Mouse (Mus musculus): ENCODE results near the gene Lfng.

The Lfng gene

DNA sequence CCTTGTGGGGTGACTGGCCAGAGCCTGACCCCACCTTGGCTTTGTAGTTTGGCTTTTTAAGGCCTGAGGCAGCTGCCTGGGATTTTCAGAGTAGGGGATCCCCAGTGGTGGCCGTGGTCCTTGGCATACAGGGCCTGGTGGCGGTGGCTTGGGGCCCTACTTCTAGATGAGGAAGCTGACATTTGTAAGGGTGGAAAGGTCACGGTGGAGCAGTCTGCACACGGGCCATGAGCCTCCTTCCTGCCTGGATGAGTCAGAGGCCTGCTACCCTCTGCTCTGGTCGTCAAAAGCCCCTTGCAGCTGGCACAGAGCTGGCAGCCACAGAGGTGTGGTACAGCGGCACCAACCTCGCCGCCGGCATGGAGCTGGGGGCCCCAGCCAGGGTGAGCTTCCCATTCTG lies 9.6 kb downstream of the Lfng start:
- DNase-seq (ENCODE audit: low spot score) = no peak

DNA sequence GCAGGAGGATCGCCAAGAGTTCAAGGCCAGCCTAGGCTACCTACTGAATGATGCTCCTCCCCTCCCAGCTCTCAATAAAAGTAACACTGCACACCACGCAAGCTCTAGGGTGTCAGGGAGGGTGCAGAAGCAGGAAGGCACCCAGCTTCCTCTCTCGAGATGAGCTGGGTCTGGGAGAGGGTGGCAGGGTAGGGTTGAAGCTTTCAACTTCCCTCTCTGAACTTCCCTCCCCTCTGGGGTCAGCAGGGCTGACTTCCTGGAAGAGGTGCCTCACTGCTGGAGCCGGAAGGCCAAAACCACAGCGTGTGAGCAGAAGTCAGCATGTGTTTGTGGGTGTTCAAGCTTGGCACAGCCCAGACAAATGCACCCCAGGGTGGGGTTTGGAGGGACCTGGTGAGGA lies 10.6 kb downstream of the Lfng start:
- no peak for DNase-seq (ENCODE audit: low spot score)

DNA sequence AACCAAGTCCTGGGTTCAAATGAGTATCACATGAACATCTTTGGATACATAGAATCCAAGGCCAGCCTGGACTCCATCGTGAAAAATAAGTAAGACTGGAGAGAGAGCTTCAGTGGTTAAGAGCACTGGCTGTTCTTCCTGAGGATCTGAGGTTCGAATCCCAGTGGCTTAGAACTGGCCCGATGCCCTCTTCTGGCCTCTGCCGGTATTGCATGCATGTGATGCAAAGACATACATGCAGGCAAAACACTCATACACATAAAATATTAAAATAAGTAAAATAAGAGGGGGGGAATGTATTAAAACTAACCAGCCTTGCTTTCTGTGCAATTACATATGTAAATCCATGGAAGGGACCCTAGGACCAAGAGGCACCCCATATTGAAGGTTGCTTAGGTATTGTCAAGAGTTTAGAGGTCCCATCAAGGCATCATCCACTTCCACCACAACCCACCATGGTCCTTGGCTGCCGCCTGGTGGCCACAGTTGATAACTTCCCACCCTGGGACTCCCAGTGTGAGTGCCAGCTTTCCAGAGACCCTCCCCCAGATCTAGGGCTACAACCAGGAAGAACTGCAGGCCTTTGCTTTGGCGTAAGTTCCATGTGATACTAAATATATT lies 12.1 kb downstream of the Lfng start:
- DNase-seq (ENCODE audit: low spot score) = peak; percentile 83

DNA sequence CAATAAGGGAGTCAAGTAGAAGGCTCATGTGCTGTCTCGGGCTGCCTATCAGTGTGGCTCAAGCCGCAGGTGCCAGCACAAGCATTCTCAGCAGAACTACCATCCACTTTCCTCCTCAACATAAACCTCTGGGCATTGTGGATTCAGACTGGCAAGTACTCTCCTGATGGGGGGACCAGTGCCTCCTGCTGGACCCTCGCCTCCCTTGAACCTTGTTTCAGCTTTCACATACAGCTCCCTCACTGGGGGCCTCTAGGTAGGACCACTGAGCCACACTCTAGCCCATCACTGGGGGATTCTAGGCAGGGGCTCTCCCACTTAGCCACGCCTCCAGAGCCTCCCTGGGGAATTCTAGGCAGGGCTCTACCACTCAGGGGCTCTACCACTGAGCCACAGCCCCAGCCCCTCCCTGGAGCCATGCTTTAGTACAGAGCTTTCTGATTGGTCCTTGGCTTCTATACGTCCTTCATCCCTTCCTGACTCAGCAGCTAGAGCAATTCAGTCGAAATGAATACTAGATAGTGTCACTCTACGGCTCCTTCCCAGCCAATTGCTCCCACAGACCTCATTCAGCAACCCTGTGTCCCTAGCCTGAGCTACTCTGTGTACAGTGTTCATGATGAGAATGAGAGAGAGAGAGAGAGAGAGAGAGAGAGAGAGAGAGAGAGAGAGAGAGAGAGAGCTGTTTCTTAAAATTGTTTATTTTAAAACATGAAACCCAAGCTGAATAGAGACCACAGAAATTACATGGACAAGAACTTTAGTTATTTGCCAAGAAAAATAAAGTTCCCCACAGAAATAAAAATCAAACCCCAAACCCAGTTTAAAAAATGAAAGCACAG lies 13.0 kb downstream of the Lfng start:
- no peak for DNase-seq (ENCODE audit: low spot score)

DNA sequence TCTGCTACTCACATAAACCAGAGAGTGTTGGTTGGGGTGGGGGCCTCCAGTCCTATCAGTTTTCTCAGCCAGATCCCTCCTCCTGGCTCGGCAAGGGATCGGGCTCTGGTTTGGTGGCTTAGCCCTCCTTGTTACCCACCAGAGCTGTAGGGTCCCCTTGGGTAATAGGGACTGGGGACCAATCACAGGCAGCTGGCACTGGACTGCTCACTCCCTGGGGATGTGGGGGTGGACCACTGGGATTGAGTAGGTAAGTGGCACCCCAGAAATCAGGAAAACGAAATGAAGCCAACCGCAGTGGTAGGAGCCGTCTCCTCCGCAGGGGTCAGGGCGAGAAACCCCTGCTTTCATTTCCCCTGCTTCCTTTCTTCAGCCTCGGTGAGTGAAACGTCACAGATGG lies 14.0 kb downstream of the Lfng start:
- no peak for DNase-seq (ENCODE audit: low spot score)

DNA sequence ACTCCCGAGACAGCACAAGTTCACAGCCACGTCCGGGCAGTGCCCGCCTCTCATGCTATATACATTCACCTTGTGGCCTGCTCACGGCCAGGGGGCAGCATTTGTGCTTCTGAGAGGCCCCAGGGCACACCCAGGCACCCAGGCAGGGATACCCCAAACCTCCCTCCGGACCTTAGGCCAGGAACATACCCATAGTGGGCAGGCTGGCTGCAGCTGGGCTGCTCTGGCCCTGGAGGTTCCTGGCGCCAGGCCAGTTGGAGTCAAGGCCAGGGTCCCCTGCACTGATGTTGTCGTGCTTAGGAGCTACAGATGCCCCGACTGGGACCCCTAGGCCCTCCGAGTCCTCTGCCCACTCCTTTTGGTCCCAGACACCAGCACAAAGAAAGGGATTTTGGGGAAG lies 14.4 kb downstream of the Lfng start:
- DNase-seq (ENCODE audit: low spot score) = no peak

DNA sequence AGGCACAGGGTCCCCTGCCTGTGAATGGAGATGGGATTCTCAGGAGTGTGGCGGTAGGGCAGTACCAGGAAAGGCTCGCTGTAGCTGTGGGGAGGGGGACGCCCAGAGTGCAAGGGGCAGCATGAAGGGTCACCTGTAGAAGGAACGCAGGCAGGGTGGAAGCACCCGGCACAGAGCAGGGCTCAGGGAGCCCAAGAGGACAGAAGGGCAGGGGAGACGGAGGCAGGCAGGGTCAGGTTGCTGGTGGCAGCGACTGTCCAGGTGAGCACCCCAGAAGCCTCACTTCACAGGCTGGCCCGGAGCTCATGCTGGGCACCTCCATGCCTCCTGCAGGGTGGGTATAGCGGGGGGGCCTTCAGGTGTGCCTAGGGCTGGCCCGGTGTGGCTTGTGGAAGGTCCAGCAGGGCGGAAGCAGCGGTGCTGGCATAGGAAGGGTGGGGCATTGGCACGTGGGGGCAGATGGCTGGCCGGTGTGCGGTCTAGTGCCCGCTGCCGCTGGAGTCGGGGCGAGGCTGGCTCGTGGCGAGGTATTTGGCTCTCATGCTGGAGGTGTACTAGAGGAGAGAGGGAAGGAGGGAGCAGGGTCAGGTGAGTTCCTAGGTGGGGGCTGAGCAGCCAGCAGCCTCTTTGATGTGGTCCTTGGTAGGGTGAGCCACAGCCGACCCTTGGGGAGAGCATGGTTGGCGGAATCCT lies 16.0 kb downstream of the Lfng start:
- no peak for DNase-seq (ENCODE audit: low spot score)

DNA sequence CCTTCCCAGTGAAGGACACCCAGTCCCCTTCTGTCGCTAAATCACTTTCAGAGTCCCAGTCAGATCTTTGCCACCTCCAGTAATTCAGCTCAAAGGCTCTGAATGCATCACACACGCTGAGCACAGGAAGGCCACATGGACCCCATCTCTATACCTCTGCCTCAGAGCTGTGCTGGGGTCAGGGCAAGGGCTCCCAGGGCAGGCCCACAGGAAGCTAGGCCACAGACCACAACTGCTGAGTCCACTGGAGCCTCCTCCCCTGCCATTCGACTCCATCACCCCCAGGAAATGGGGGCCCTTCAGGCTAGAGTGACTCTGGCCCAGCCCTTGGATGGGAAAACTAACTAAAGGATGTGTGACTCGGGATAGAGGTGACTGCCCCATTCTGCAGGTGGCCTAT lies 16.7 kb downstream of the Lfng start:
- no peak for DNase-seq (ENCODE audit: low spot score)

DNA sequence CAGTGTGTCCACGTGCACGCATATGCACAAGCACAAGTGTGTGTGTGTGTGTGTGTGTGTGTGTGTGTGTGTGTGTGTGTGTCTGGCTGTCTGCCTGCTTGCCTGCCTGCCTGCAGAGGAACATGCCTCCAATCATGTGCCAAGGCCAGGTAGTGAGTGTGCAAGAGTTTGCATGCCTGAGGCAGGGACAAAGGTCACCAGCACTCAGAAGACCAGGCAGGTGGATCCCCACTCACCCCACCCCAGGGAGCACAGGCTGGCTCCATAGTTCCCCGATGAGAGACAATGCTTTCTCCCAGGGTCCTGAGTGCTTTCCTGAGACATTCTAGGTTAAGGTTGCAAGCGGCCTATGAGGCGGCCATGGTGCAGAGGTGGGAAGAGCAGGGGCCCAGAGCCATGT lies 17.1 kb downstream of the Lfng start:
- DNase-seq (ENCODE audit: low spot score) = no peak

DNA sequence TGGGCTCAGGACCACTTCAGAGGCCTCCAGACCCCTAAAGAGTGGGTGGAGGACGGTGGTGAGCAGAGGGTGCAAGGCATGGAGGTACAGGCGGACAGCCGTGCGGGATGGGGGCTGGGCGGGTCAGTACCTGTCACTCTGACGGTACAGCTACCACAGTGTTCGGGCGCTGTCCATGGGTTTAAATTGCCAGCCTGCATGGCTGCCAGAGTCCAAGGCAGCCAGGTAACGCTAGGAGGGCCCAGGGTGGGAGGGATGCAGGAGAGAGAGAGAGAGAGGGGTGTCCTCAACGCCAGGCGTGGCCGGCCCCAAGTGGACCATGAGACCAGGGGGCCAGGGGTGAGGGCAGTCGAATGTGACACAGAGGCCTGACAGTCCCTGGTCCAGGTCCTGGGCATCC lies 17.8 kb downstream of the Lfng start:
- DNase-seq (ENCODE audit: low spot score) = no peak

DNA sequence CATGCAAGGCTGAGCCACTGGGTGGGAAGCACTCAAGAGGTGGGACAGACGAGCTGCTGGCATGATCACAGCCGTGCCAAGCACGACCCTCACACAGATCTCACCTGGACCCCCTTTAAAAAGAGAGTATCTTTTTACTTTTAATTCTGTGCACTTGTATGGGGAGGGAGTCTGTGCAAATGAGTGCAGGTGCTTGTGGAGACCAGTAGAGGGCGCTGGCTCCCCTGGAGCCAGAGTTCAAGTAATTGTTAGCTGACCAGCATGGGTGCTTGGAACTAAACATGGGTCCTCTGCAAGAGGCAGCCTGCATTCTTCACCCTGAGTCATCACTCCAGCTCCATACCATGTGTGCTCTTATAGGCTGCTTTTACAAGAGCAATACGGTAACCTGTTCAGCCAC lies 20.5 kb downstream of the Lfng start:
- no peak for DNase-seq (ENCODE audit: low spot score)

DNA sequence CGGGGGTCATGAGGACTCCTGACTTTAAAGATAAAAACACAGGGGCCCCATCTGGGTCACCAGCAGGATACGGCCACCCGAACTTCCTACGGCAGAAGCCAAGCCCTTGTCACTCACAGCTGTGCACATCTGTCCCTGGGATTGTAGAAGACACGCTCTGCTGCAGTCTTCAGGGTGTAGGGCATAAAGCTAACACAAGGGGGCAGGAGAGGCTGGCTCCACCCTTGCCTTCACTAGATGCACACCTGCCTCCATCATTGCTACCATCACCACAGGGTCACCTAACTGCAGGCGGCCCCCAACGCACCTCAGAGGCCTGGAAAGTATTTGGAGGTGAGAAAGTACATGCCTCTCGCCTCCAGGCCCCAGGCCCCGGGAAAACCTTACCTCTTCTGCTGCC lies 21.9 kb downstream of the Lfng start:
- DNase-seq (ENCODE audit: low spot score) = no peak

DNA sequence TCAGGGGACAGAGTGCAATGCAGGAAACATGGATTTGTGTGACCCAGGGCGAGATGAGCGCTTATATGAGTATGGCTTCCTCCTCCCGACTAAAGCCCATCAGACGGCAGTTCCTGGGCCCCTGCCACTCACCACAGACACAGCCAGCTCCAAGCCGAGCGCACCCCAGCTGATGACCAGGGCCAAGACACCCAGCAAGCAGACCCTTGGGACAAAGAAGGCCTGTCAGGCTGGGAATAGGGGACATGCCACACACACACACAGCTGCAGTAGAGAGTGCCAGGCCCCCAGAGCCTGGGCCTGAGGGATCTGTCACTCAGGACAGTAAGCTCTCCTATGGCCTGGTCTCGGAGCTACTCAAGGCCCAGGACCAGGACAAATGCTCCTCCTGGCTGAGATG lies 26.3 kb downstream of the Lfng start:
- DNase-seq (ENCODE audit: low spot score) = no peak

DNA sequence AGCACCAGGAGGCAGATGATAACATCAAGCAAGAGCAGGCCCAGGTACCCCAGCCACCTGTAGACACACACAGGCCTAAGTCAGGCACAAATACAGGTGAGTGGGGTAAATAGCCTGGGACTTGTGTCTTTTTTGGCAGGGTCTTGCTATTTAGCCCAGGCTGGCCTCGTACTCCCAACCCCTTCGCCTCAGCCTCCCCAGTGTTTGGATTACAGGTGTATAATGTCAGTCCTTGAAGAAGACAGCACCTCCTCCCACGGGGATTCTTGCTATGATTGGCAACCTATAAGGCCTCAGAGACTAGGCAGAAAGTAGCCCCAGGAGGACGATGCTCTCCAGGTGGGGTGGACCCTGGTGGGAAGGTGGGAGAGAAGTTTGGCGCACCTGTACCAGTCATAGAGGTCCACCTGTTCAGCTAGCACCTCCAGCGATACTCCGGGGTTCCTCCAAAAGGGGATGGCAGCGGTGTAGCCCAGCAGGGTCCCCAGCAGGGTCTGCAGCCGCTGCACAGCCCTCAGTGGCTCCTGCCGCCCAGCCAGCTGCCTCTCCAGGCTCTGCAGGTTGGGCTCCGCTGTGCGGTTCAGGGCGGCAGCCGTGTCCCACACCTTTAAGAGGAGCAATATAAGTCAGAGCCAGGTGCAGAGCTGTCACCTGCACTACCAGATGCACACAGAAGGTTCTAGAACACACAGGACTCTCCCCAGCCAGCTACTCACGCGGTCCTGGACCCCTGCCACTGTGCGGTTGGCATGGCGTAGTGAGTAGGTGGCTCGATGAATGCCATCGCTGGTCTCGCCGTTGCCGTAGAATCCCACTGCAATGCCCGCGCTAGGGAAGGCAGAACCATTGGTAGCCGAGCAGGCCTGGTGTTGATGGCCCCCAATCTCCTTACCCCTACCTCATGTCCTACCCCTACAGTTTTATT lies 27.9 kb downstream of the Lfng start:
- no peak for DNase-seq (ENCODE audit: low spot score)

DNA sequence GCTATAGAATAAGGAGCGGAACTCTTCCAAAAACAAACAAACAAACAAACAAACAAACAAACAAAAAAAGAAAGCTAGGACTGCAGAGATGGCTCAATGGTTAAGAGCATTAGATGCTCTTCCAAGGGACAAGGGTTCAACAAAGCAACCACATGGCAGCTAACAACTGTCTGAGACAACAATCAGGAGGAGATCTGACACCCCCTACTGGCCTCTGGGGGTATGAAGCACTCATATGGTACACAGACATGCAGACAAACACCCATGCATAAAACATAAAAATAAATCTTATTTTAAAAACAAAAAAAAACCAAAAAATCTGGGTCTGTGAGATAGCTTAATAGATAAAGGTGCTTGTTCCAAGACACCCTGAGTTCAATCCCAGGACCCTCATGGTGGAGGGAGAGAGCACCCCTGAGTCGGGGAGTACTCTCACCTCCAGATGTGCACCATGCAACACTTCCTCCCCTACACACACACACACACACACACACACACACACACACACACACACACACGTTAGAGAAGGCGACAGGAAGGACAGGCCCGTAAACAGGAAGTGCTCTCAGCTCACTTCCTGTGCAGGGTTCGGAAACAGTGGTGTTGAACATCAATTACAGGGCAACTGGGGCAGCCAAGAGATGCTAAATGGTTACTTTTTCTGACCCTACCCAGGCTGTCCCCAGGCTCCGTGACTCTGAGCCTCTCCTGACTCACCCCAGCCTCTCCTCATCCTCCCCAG lies 29.4 kb downstream of the Lfng start:
- DNase-seq (ENCODE audit: low spot score) = no peak

DNA sequence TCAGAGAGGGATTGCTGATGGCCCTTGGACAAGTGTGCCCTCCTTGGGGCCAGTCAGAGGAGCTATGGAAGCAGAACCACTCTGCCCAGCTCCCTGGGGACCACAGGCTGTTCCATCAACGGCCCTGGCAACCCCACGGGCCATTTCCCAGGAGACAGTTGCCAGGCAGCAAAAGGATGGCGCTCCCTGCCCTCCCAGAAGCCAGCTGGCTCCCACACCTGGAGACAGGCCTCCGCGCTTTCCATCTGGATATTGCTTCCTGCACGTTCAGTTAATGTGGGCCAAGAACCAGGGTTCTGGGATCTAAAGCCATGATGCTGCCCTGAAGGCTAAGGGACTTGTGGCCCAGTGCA lies 29.9 kb downstream of the Lfng start:
- no peak for DNase-seq (ENCODE audit: low spot score)

DNA sequence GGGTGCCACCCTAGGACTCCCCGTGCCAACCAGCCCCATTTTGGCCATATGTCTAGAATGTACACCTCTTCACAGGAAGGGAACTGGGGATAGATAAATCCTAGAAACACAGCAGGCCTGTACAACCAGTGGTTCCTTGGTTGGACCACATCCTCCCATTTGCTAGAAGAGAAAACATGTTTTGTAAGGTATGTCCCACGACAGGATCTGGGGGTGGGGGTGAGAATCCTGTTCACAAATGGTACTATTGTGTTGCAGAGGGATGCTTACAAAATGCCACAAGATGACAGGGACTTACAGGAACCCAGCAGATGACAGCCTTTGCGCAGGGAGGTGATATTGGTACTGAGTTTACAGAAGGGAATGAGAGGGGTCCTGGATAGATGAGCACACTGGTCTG lies 30.9 kb downstream of the Lfng start:
- no peak for DNase-seq (ENCODE audit: low spot score)

DNA sequence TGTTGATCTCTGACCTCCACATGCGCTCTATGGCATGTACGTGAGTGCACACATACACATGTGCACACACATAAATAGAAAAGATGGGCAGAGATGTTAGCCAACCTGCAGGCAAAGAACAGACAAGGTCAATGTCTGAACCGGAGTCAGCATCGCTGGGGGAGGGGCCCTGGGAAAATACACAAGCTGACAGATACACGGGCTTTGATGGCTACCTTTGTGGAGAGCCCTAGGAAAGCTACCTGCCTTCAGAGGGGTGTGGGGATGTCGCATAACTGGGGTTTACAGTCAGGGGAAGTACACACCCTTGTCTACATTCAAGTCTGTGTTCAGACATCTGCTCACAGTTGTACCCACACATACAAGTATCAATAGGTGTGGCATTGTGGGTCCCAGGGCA lies 31.4 kb downstream of the Lfng start:
- no peak for DNase-seq (ENCODE audit: low spot score)

DNA sequence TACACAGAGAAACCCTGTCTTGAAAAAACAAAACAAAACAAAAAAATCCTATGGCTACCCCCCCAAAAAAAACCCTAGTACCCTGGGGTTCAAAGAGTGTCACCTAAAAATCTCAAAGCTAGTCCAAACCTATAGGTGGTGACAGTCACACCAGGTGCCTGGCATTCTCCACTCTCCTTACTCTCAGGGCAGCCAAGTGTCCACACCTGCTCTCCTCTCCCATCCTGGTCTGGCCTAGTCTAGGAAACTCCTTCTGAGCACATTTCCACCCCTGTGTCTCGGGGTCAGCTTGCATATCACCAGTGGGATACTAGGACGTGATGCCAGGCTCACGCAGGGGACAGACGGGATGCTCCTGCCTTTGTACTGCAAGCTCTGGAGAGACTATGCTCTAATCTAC lies 32.2 kb downstream of the Lfng start:
- DNase-seq (ENCODE audit: low spot score) = no peak

DNA sequence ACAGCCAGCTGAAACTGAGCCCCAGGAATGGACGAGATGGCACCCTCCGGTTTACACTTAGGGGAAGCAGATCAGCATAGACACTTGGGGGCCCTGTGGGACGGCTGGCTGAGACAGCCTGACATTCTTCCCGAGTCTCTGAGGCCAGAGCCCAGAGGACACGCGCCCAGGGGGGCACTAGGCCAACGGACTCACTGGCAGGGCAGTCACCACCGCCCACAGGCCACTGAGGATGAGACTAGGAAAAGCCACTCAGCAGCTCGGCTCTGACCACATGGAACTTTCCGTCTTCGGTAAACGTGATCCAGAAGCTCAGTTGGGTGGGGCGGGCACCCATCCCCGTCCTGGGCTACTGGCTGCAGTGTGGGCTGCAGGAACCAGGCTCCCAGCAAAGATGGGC lies 32.8 kb downstream of the Lfng start:
- no peak for DNase-seq (ENCODE audit: low spot score)

DNA sequence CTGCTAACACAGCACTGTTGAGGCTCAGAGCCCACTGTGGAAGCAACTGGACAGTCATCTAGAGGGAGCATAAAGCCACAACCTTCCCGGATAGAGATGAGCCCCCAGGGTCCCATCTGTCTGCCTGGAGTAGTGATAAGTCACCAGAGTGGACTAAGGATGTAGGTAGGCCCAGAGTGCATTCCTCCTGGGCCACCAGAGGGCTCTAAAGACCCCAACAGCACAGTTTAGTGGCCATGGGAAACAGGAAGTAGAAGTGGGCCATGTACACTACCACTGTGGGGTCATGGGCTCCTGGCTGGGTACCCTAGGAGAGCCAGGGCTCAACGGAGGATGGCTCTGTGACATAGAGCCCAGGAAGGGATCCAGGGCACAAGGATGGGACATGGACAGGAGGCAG lies 33.7 kb downstream of the Lfng start:
- no peak for DNase-seq (ENCODE audit: low spot score)
